Mouse (Mus musculus): ENCODE measurements around the gene Ank. TPM values are rescaled to one million over a fixed set of nuclear protein-coding genes. Genes with fewer than 3 reads are reported as not detected.

The Ank gene
- polyA plus RNA-seq, 1 experiment, result 21.5 TPM

- WGBS, result 89% methylated on average over 4 of the region's 4 CpGs
- no peak overlapping the region for H3K4me3 ChIP-seq (ENCODE audit: control insufficient read depth, insufficient read depth, low read length)
- TF ChIP-seq CTCF (IDR thresholded peaks at IDR 0.05; ENCODE audit: borderline replicate concordance, control insufficient read depth, extremely low read depth, insufficient read depth, low read length, poor library complexity), result no peak
- no peak for TF ChIP-seq POLR2A (IDR thresholded peaks at IDR 0.05; ENCODE audit: control insufficient read depth, extremely low read depth, insufficient read depth, low read length, poor library complexity)
- H3K27ac ChIP-seq (ENCODE audit: control insufficient read depth, insufficient read depth, low read length), result no peak overlapping the region
- no peak for DNase-seq
- H3K36me3 ChIP-seq (ENCODE audit: control insufficient read depth, insufficient read depth, low read length), result no peaks in the 10 kb centered on the region
- no peaks in the 10 kb centered on the region for H3K27me3 ChIP-seq (ENCODE audit: control insufficient read depth, insufficient read depth, low read length)
- H3K4me1 ChIP-seq (replicated peaks; ENCODE audit: control insufficient read depth, insufficient read depth, low read length), result peaks cover 3% of the 10 kb centered on the region; the same call in 1 of the 2 replicates
These were observed 119.1 kb downstream of the Ank start for GRCm38 (mm10) chr15:27585466-27586092.

- H3K4me3 ChIP-seq (ENCODE audit: control insufficient read depth, insufficient read depth, low read length), result no peak overlapping the region
- H3K4me1 ChIP-seq (replicated peaks; ENCODE audit: control insufficient read depth, insufficient read depth, low read length), result peaks cover 3% of the 10 kb centered on the region; the same call in 1 of the 2 replicates
- DNase-seq, result no peak
- 96% methylated on average over 5 of the region's 5 CpGs for WGBS
- H3K27ac ChIP-seq (ENCODE audit: control insufficient read depth, insufficient read depth, low read length), result no peak overlapping the region
- no peaks in the 10 kb centered on the region for H3K36me3 ChIP-seq (ENCODE audit: control insufficient read depth, insufficient read depth, low read length)
- TF ChIP-seq CTCF (IDR thresholded peaks at IDR 0.05; ENCODE audit: borderline replicate concordance, control insufficient read depth, extremely low read depth, insufficient read depth, low read length, poor library complexity), result no peak
- no peak for TF ChIP-seq POLR2A (IDR thresholded peaks at IDR 0.05; ENCODE audit: control insufficient read depth, extremely low read depth, insufficient read depth, low read length, poor library complexity)
- H3K27me3 ChIP-seq (ENCODE audit: control insufficient read depth, insufficient read depth, low read length), result no peaks in the 10 kb centered on the region
These were observed 119.6 kb downstream of the Ank start for GRCm38 (mm10) chr15:27586093-27586480.

GRCm38 (mm10) chr15:27588087-27588826 lies 121.8 kb downstream of the Ank start:
- 77% methylated on average over 14 of the region's 14 CpGs for WGBS
- DNase-seq, result no peak
- no peaks in the 10 kb centered on the region for H3K27me3 ChIP-seq (ENCODE audit: control insufficient read depth, insufficient read depth, low read length)
- TF ChIP-seq CTCF (IDR thresholded peaks at IDR 0.05; ENCODE audit: borderline replicate concordance, control insufficient read depth, extremely low read depth, insufficient read depth, low read length, poor library complexity), result no peak
- no peak for TF ChIP-seq POLR2A (IDR thresholded peaks at IDR 0.05; ENCODE audit: control insufficient read depth, extremely low read depth, insufficient read depth, low read length, poor library complexity)
- H3K4me1 ChIP-seq (replicated peaks; ENCODE audit: control insufficient read depth, insufficient read depth, low read length), result peaks cover 3% of the 10 kb centered on the region; the same call in 1 of the 2 replicates
- no peak overlapping the region for H3K27ac ChIP-seq (ENCODE audit: control insufficient read depth, insufficient read depth, low read length)
- no peaks in the 10 kb centered on the region for H3K36me3 ChIP-seq (ENCODE audit: control insufficient read depth, insufficient read depth, low read length)
- H3K4me3 ChIP-seq (ENCODE audit: control insufficient read depth, insufficient read depth, low read length), result no peak overlapping the region

GRCm38 (mm10) chr15:27590812-27591211 lies 124.3 kb downstream of the Ank start:
- TF ChIP-seq POLR2A (IDR thresholded peaks at IDR 0.05; ENCODE audit: control insufficient read depth, extremely low read depth, insufficient read depth, low read length, poor library complexity), result no peak
- no peak for TF ChIP-seq CTCF (IDR thresholded peaks at IDR 0.05; ENCODE audit: borderline replicate concordance, control insufficient read depth, extremely low read depth, insufficient read depth, low read length, poor library complexity)
- WGBS, result 97% methylated on average over 9 of the region's 9 CpGs
- Histone ChIP-seq H3K27ac (ENCODE audit: control insufficient read depth, insufficient read depth, low read length) (no peak overlapping the region), H3K4me3 (ENCODE audit: control insufficient read depth, insufficient read depth, low read length) (no peak overlapping the region), H3K27me3 (ENCODE audit: control insufficient read depth, insufficient read depth, low read length) (no peaks in the 10 kb centered on the region), H3K4me1 (replicated peaks; ENCODE audit: control insufficient read depth, insufficient read depth, low read length) (peaks cover 8% of the 10 kb centered on the region), H3K36me3 (ENCODE audit: control insufficient read depth, insufficient read depth, low read length) (peaks cover 5% of the 10 kb centered on the region; the same call in 1 of the 2 replicates)
- no peak for DNase-seq

- 94% methylated on average over 19 of the region's 19 CpGs for WGBS
These were observed 126.3 kb downstream of the Ank start for GRCm38 (mm10) chr15:27592620-27593320.

GRCm38 (mm10) chr15:27593717-27594116 lies 127.2 kb downstream of the Ank start:
- Histone ChIP-seq H3K4me1 (replicated peaks; ENCODE audit: control insufficient read depth, insufficient read depth, low read length) (peaks cover 25% of the 10 kb centered on the region), H3K36me3 (ENCODE audit: control insufficient read depth, insufficient read depth, low read length) (peaks cover 7% of the 10 kb centered on the region; the same call in 1 of the 2 replicates), H3K27ac (ENCODE audit: control insufficient read depth, insufficient read depth, low read length) (no peak overlapping the region), H3K27me3 (ENCODE audit: control insufficient read depth, insufficient read depth, low read length) (no peaks in the 10 kb centered on the region), H3K4me3 (ENCODE audit: control insufficient read depth, insufficient read depth, low read length) (no peak overlapping the region)
- TF ChIP-seq POLR2A (IDR thresholded peaks at IDR 0.05; ENCODE audit: control insufficient read depth, extremely low read depth, insufficient read depth, low read length, poor library complexity), result no peak
- DNase-seq, result no peak
- 97% methylated on average over 13 of the region's 13 CpGs for WGBS

More at GRCm38 (mm10) chr15:27592620-27593320, 126.3 kb downstream of the Ank start:
- DNase-seq, result no peak
- H3K27ac ChIP-seq (ENCODE audit: control insufficient read depth, insufficient read depth, low read length), result no peak overlapping the region
- no peaks in the 10 kb centered on the region for H3K27me3 ChIP-seq (ENCODE audit: control insufficient read depth, insufficient read depth, low read length)
- peaks cover 21% of the 10 kb centered on the region for H3K4me1 ChIP-seq (replicated peaks; ENCODE audit: control insufficient read depth, insufficient read depth, low read length)
- no peak for TF ChIP-seq CTCF (IDR thresholded peaks at IDR 0.05; ENCODE audit: borderline replicate concordance, control insufficient read depth, extremely low read depth, insufficient read depth, low read length, poor library complexity)
- no peak for TF ChIP-seq POLR2A (IDR thresholded peaks at IDR 0.05; ENCODE audit: control insufficient read depth, extremely low read depth, insufficient read depth, low read length, poor library complexity)
- H3K36me3 ChIP-seq (ENCODE audit: control insufficient read depth, insufficient read depth, low read length), result peaks cover 5% of the 10 kb centered on the region; the same call in 1 of the 2 replicates
- H3K4me3 ChIP-seq (ENCODE audit: control insufficient read depth, insufficient read depth, low read length), result no peak overlapping the region
